Mouse (Mus musculus): ENCODE results near the gene Zkscan17.

The Zkscan17 gene

GRCm38 (mm10) chr11:59456891-59457290 is 69.7 kb downstream of the Zkscan17 start:
- peak; percentile 23 for DNase-seq (ENCODE audit: low spot score)

DNA sequence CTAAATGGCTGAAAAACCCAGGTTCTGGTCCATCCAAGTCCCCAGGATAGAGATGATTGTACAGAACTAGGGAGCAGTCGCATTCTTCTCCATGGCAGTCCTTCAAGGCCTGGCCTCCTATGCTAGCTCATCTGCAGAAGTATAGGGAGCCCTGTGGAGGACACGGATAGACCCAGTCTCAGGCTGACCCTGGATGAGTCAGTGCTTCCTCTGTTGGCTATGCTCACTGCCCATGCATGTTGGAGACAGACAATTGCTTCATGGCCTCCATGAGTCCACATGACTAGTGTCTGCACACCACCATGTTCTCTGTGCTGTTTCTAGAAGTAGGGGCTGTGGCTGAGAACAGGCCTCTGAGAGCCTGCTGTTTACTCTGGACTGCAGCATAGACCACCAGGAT is 70.2 kb downstream of the Zkscan17 start:
- peak; percentile 26 for DNase-seq (ENCODE audit: low spot score)

DNA sequence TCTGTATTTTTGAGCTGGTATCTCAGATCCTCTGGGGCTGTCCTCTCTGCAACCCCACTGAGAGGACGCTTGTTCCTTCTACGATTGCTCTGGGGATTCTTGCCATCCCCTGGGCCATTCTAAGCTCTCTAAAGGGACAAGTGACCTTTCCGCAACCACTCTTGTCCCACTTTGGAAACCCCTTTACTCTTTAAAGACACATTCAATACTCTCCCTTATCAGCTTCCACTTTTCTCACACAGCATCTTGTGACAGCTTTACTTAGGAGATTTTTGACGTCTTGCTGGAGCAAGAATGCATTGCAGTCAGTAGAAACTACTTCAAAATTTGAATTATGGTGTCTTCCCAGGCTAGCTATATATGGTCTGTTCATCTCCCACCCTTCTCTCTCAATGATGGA is 75.5 kb downstream of the Zkscan17 start, which contains the start of gene Snap47:
Gene Snap47 (minus strand): TSS at position 101 of the 400 bp plus-strand sequence.
- DNase-seq (ENCODE audit: low spot score) = no peak

DNA sequence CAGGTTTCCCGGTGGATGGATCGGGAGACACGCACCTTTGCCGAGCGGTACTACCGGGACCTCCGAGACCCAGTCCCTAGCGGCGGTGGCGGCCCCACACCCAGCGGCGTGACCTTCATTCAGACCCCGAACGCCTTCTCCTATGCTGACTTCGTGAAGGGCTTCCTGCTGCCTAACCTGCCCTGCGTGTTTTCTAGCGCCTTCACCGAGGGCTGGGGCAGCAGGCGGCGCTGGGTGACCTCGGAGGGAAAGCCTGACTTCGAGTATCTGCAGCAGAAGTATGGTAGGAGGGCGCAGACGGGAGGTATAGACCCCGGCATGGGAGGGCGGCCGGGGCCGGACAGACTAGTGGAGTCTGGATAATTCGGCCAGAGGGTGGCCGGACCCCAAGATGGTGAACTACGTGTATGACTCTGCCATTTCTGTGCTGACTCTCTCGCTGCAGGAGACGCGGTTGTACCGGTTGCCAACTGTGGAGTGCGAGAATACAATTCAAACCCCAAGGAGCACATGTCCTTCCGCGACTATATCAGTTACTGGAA is 76.2 kb downstream of the Zkscan17 start:
- peak; percentile 68 for DNase-seq (ENCODE audit: low spot score)

DNA sequence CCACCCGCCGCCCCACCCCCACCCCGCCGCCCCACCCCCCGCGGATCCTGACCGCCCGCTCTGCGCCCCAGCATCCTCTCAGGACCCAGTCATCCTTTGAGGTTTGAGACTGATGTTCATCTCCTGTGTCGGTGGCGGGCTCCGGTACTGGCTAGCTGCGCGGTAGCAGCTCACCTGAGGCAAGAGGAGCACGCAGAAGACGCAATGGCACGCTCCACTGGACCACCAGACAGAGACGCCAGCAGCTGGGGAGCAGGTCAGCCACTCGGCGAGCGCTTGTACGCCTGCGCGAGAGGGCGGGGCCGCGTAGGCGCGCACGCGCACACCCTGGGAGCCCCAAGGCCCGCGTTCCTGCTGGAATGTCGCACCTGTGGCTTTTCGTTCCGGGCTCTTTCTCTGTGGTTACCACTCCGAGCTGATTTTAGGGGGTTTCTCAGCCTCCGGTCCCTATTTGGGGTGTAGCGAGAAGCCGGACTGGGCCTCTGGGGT is 76.8 kb downstream of the Zkscan17 start, which contains the start of gene Jmjd4:
Gene Jmjd4 (plus strand): TSS at position 305 of the 489 bp plus-strand sequence.
- DNase-seq (ENCODE audit: low spot score) = peak; percentile 94

GRCm38 (mm10) chr11:59443102-59443501 is 83.4 kb downstream of the Zkscan17 start:
- peak; percentile 46 for DNase-seq (ENCODE audit: low spot score)

DNA sequence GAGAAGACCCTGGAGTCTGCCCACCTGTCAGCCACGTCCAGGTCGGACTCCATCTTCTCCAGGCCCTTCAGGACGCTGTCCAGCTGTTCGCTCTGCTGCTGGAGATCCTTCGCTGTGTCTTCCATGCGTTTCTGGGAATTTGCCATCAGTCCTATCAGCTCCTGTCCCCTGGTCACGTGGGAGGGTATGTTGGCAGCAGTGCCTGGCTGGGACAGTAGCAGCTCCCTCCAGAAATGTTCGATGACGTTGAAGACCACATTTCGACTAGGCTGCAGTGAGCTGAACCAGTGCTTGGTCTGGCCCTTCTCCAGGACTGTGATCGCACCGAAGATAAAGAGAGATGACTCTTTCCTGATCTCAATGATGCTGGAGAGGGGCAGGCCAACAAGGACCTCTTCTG is 88.6 kb downstream of the Zkscan17 start:
- DNase-seq (ENCODE audit: low spot score) = peak; percentile 61

All from testis, postnatal 10 days (tissue).